Mouse (Mus musculus): ENCODE measurements around the gene Tead1.

DNA sequence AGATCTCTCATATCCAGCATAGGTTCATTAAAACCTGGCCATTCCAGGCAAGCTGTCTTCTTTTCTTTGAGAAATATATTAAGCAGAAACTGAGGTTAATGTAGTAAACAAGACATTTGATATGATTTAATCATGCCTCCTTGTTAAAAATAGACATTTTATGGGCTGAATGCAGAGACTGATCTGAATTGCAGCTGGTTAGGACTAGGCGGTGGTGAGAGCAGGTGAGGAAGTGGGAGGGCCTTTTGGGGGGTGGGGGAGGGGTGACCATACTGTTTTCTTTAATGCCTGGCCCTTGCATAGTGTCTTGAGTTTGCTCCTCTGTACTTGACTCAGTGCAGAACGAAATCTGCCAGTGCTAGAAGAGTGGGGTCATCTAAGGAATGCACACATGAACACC, 111.2 kb downstream of the Tead1 start:
- no peak for TF ChIP-seq CTCF (IDR thresholded peaks at IDR 0.05; ENCODE audit: borderline replicate concordance, insufficient read depth, low read depth, low read length)
- no peak for TF ChIP-seq POLR2A (IDR thresholded peaks at IDR 0.05; ENCODE audit: borderline replicate concordance, insufficient read depth, low read length)
